ENCODE assay signal across 18 mouse cellular contexts in the genomic region with DNA sequence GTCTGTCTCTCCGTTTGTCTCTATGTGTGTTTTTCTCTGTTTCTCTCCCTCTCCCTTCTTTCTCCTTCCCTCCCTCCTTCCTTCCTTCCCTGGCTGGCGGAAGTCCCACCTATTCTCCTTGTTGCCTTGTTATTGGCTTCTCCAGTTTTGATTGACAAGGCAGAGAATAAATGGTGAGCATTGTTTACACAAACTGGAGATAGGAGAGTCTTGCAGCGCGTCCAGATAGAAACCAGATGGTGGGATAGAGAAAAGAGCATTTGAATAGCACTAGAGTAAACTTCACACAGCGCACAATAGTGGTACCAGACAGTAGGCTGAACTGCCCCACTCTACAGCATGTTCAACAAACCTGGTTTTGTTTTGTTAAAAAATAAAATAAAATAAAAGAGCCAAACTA. TPM values are rescaled to one million over a fixed set of nuclear protein-coding genes. Genes with fewer than 3 reads are reported as not detected.
DNase-seq lines count a peak whose midpoint lies in the region; ATAC-seq lines count a peak whose summit lies in the region.
"Had no signal": no experiment of that assay in that cellular context is flagged by ENCODE, and none has a peak within 500 bp of the region (broad histone marks: within the 10 kb centered on the region; RNA-seq: fewer than 3 reads in every experiment).

No protein-coding gene starts in this region.

- WGBS in embryonic facial prominence, embryonic 11.5 days: 37% methylated on average over 5 of the region's 5 CpGs
- 69% methylated on average over 5 of the region's 5 CpGs for WGBS in hindbrain, embryonic 13.5 days

- H3K4me1 ChIP-seq in embryonic facial prominence, embryonic 11.5 days (ENCODE audit: control insufficient read depth, insufficient read depth, low read length): no peaks in the 10 kb centered on the region
- peaks cover 4% of the 10 kb centered on the region; the same call in 1 of the 2 replicates for H3K4me1 ChIP-seq in hindbrain, embryonic 13.5 days (replicated peaks)
- H3K4me1 ChIP-seq: limb, embryonic 13.5 days had no signal

- H3K4me3 ChIP-seq in embryonic facial prominence, embryonic 11.5 days (ENCODE audit: low read depth, low read length): no peak overlapping the region
- H3K4me3 ChIP-seq in hindbrain, embryonic 13.5 days: no peak overlapping the region
- H3K4me3 ChIP-seq: embryonic facial prominence, embryonic 15.5 days; limb, embryonic 13.5 days; stomach, embryonic 15.5 days had no signal

- intact Hi-C loops in heart, postnatal 14 days (cut with DNase I): no loop called here
- intact Hi-C loops in heart, postnatal 36 days (cut with DNase I): no loop called here

- no peak overlapping the region for H3K4me2 ChIP-seq in embryonic facial prominence, embryonic 11.5 days (ENCODE audit: low read depth, low read length)
- H3K4me2 ChIP-seq in hindbrain, embryonic 13.5 days: no peak overlapping the region
- H3K4me2 ChIP-seq: embryonic facial prominence, embryonic 15.5 days; heart, embryonic 11.5 days; limb, embryonic 13.5 days; stomach, embryonic 15.5 days had no signal

- peak; percentile 25 to 29 for DNase-seq in heart, postnatal 14 days
- no peak for DNase-seq in heart, postnatal 36 days
- DNase-seq in NIH3T3 (ENCODE audit: low read depth) (peak; percentile 67), MN1 (ENCODE audit: low spot score) (no peak)
- DNase-seq in embryonic facial prominence, embryonic 11.5 days (ENCODE audit: low spot score): peak; percentile 76
- peak; percentile 47 for DNase-seq in lung, postnatal 14 days
- DNase-seq: cerebellum, postnatal 14 days; gastrocnemius, postnatal 10 days; right cerebral cortex, adult 18-20 months had no signal

- no peak overlapping the region for H3K9ac ChIP-seq in embryonic facial prominence, embryonic 11.5 days (replicated peaks; ENCODE audit: low read length)
- no peak overlapping the region for H3K9ac ChIP-seq in hindbrain, embryonic 13.5 days
- H3K9ac ChIP-seq: embryonic facial prominence, embryonic 15.5 days; limb, embryonic 13.5 days; liver, embryonic 14.5 days; stomach, embryonic 15.5 days had no signal

- no peak overlapping the region for H3K27ac ChIP-seq in embryonic facial prominence, embryonic 11.5 days (replicated peaks; ENCODE audit: low read depth, low read length)
- no peak overlapping the region for H3K27ac ChIP-seq in hindbrain, embryonic 13.5 days
- H3K27ac ChIP-seq: embryonic facial prominence, embryonic 15.5 days; kidney, postnatal 0 days; limb, embryonic 13.5 days; liver, embryonic 14.5 days; stomach, embryonic 15.5 days had no signal

- H3K27me3 ChIP-seq in embryonic facial prominence, embryonic 11.5 days (ENCODE audit: control insufficient read depth, insufficient read depth, low read length): no peaks in the 10 kb centered on the region
- no peaks in the 10 kb centered on the region for H3K27me3 ChIP-seq in hindbrain, embryonic 13.5 days
- H3K27me3 ChIP-seq: embryonic facial prominence, embryonic 15.5 days; limb, embryonic 13.5 days; stomach, embryonic 15.5 days had no signal

- no peaks in the 10 kb centered on the region for H3K9me3 ChIP-seq in embryonic facial prominence, embryonic 11.5 days (replicated peaks; ENCODE audit: control insufficient read depth, low read length)
- H3K9me3 ChIP-seq in hindbrain, embryonic 13.5 days: no peaks in the 10 kb centered on the region
- H3K9me3 ChIP-seq: embryonic facial prominence, embryonic 15.5 days; limb, embryonic 13.5 days; stomach, embryonic 15.5 days had no signal

- H3K36me3 ChIP-seq in embryonic facial prominence, embryonic 11.5 days (replicated peaks; ENCODE audit: control insufficient read depth, insufficient read depth, low read depth, low read length): no peaks in the 10 kb centered on the region; the same call in 1 of the 2 replicates
- H3K36me3 ChIP-seq in hindbrain, embryonic 13.5 days: peaks cover 3% of the 10 kb centered on the region; the same call in 1 of the 2 replicates
- H3K36me3 ChIP-seq: embryonic facial prominence, embryonic 15.5 days; limb, embryonic 13.5 days; stomach, embryonic 15.5 days had no signal

- no peak for ATAC-seq in embryonic facial prominence, embryonic 11.5 days (replicated peaks; ENCODE audit: insufficient number of reproducible peaks, low FRiP score, low TSS enrichment, low read depth)
- ATAC-seq in activated CD4-positive, CD25-positive, alpha-beta regulatory T cell, adult 4 months: no peak
- no peak for ATAC-seq in hindbrain, embryonic 13.5 days (ENCODE audit: low FRiP score)
- ATAC-seq: midbrain, embryonic 16.5 days had no signal

RNA-seq across cellular contexts. Expression of gene Lima1, which starts 43.7 kb away (rescaled TPM):
- total RNA-seq in heart, postnatal 14 days (2021): 10 to 100 TPM; 23.5 TPM
- total RNA-seq in heart, postnatal 36 days (2021): 10 to 100 TPM; 19.9 to 21.0 TPM
- polyA plus RNA-seq in embryonic facial prominence, embryonic 11.5 days (2014; fragmentation: Nextera tagmentation; extraction: Ambion mirVana): 75.3 and 80.8 TPM in 2 replicates
- under 1 TPM; 0.89 to 0.93 TPM for polyA plus RNA-seq in activated CD4-positive, CD25-positive, alpha-beta regulatory T cell, adult 4 months (2017; shearing (Covaris generic))
- polyA plus RNA-seq in hindbrain, embryonic 13.5 days (2015; fragmentation: Nextera tagmentation; extraction: Ambion mirVana): 20.6 and 20.9 TPM in 2 replicates

RNA-seq across cellular contexts. Expression of gene Cers5, which starts 58.9 kb away (rescaled TPM):
- total RNA-seq in heart, postnatal 14 days (2021): 10 to 100 TPM; 24.8 to 27.3 TPM
- 10 to 100 TPM; 17.6 to 18.0 TPM for total RNA-seq in heart, postnatal 36 days (2021)
- polyA plus RNA-seq in embryonic facial prominence, embryonic 11.5 days (2014; fragmentation: Nextera tagmentation; extraction: Ambion mirVana): 64.6 and 70.2 TPM in 2 replicates
- 10 to 100 TPM; 63.5 to 71.6 TPM for polyA plus RNA-seq in activated CD4-positive, CD25-positive, alpha-beta regulatory T cell, adult 4 months (2017; shearing (Covaris generic))
- 73.6 and 74.3 TPM in 2 replicates for polyA plus RNA-seq in hindbrain, embryonic 13.5 days (2015; fragmentation: Nextera tagmentation; extraction: Ambion mirVana)

Comparison
In these comparisons a context has a peak if more than half of its experiments do, and no peak if none do; other contexts are left out.
1. DNase-seq: peak in heart, postnatal 14 days (2 of 2), NIH3T3 (single experiment), embryonic facial prominence, embryonic 11.5 days (single experiment) and lung, postnatal 14 days (single experiment); none in heart, postnatal 36 days (0 of 2) and MN1 (single experiment).
2. RNA of gene Lima1, which starts 43.7 kb away (polyA plus RNA-seq): 75.3 to 80.8 TPM in embryonic facial prominence, embryonic 11.5 days and 20.6 to 20.9 TPM in hindbrain, embryonic 13.5 days; 0.89 to 0.93 TPM in activated CD4-positive, CD25-positive, alpha-beta regulatory T cell, adult 4 months; every median in the first group is over 10 times any median in the second.